Mouse (Mus musculus) spleen, adult 18-20 months (tissue): Measurements from ENCODE around the gene Slc35b4.

ENCODE experiments used
- DNase-seq, 2 experiments: peaks; one replicate each; pipeline ENCODE4 v3.0.0; 2022; ENCODE audit warnings: mixed read lengths in 2 of 2

Gene Slc35b4

DNA sequence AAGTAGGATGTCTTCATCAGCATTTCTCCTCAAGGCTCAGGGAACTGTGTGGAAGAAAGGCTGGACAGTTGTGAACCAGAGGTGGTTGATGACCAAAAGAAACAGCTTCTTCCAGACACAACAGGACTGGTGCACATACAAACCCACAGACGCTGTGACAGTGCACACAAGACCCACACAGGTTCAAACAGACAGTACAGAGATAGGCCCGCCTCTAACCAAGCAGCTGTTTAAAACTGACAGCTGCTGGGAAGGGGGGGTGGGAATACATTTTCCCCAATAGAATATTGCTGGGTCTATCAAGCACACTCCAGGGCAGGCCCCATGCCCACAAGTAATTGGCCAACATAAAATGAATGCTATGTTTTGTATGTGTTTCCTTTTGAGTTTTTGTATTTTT is 52.5 kb downstream of the Slc35b4 start:
- DNase-seq, result no peak

- no peak for DNase-seq
These were observed 60.0 kb downstream of the Slc35b4 start for GRCm38 (mm10) chr6:34116838-34117478.

GRCm38 (mm10) chr6:34111406-34111805 is 65.5 kb downstream of the Slc35b4 start:
- DNase-seq, result no peak

DNA sequence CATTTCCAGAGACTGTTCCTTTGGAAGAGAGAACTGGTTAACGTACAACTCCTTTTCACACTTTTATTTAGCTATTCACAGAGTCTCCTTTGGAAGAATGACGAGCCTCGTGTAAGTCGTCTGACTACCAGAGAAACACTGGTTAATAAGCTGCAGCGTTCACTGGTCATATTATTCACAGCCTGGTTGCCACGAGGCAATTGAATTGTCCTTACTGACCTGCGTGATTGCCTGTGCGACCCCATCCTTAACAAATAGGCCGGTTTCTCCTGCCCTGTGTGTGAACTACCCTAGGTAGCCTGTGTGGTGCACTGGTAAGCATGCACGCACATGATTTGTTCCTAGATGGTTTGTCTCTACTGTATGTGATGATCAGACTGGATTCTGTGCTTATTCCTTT is 66.3 kb downstream of the Slc35b4 start:
- no peak for DNase-seq
